Mouse (Mus musculus): Measurements from ENCODE around the gene Rnf181.

Rnf181 gene

DNA sequence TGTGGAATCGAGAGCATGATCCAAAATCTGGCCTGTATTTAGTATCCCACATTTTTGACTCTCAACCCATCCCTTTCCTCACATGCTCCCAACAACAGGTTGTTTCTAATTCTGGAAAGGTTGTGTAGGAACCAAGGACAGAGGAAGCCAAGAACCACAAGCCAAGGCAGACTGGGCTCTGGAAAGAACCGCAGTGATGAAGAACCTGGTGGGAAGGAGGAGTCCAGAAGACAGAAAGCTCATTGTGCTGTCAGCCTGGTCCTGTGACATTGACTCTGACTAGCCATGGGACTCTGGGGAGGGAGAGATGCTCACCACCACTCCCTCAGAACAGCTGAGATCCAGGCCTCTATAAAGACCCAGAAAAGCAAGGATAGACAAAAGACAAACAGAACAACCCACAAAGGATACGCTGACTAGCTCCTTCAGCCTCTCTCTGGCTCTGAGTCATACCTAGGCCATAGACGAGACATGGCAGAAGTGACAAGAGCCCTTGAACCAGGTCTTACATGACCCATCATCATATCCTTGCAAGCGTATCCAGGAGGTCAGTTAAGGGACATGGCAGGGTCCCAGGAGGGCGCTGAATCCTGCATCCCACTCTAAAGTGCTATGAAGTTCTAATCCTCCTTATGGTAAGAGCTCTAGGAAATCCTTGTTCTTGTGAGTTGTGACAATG is 16.5 kb upstream of the Rnf181 start:
- DNase-seq: no peak

- DNase-seq: no peak
These were observed 15.7 kb upstream of the Rnf181 start for GRCm38 (mm10) chr6:72382494-72382893.

- peak; percentile 84 for DNase-seq
These were observed 13.5 kb upstream of the Rnf181 start, which contains the start of gene Vamp5 for GRCm38 (mm10) chr6:72380131-72380770. Gene Vamp5, minus strand, starts transcription at chr6:72380468.

- no peak for DNase-seq
These were observed 12.8 kb upstream of the Rnf181 start for GRCm38 (mm10) chr6:72379377-72380130.

DNA sequence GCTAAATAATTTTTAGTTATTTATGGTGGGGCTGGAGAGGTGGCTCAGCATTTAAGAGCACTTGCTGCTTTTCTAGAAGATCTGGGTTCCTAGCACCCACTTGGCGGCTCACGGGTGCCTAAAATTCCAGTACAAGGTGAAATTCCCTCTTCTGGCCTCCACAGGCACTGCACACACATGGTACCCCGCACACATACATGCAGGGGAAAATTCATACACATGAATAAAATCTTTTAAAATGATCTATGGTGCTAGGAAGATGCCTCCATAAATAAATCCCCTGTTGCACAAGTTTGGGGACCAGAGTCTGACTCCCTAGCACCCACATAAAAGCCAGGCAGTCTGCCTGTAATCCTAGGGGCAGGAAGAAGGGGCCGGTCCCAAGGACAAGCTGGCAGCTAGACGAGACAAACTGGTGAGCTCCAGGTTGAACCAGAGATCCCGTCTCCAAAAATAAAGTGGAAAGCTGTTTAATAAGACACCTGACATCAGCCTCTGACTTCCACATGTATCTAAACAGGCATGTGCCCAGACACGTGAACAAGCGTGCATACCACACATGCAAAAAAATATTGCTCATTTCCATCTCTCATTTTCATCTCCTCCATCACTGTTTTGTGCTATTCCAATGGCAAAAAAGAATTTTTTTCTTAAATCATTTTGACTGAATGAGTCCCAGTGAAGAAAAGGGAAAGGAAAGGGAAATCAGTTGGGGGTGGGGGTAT is 11.9 kb upstream of the Rnf181 start:
- no peak for DNase-seq

GRCm38 (mm10) chr6:72374820-72375563 is 8.2 kb upstream of the Rnf181 start:
- no peak for DNase-seq

- no peak for DNase-seq
These were observed 7.5 kb upstream of the Rnf181 start for GRCm38 (mm10) chr6:72374206-72374605.

DNA sequence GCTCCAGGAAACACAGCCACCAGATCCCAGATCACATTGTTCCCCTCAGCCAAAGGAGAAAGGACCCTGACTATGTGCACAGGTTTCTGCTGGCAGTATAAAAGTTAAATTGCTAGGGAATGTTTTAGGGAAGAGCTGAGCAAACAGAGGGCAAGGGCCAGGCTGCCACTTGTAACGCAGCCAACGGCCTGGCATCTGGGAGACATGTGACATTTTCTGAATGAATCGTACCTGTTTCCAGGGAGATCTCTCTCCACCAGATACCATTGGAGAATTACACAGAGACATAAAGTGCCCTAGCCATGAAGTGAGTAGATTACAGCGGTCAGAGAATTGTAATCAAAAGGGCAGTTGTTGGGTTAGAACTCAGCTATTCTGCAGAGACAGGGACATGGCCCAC is 6.4 kb upstream of the Rnf181 start:
- no peak for DNase-seq

GRCm38 (mm10) chr6:72371571-72371970 is 4.8 kb upstream of the Rnf181 start:
- no peak for DNase-seq

- no peak for DNase-seq
These were observed 4.4 kb upstream of the Rnf181 start for GRCm38 (mm10) chr6:72371147-72371546.

DNA sequence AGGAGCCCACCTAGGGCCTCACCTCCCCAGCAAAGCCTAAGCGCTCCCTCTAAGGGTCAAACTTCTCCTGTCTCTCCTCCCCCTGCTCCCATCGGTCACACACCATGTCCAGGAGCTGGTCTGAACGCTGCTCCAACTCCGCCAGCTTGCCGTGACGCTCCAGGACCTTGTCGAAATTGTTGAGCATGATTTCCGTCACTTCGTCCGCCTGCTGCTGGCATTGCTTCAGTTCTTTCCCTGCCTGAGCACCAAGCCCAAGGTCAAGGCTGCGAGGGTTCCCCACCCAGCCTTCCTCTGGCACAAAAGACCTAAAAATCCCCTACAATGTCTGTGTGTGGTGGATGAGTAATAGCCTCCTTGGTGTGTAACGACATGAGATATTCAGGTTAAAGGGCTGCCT is 3.3 kb upstream of the Rnf181 start:
- DNase-seq: no peak

- DNase-seq: no peak
These were observed 2.8 kb upstream of the Rnf181 start for GRCm38 (mm10) chr6:72369557-72369956.

DNA sequence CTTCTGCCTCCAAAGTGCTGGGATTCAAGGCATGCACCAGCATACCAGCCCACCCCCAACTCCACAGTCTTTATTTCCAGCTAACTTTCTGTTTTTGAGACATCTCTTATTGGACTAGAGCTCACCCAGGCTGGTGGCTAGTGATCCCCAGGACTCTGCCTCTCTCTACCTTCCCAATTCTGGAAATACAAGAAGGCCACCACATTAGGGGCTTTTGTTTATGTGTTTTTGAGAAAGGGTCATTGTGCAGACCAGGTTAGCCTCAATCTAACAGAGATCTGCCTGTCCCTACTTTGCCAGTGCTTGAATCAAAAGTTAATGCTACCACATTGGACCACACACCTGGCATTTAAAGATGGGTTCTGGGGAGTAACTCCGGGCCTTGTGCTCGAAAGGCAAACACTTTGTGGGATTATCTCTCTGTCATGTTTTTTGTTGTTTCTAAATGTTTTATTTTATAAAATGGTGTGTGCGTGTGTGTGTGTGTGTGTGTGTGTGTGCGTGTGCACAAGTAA is 761 bp upstream of the Rnf181 start:
- no peak for DNase-seq

DNA sequence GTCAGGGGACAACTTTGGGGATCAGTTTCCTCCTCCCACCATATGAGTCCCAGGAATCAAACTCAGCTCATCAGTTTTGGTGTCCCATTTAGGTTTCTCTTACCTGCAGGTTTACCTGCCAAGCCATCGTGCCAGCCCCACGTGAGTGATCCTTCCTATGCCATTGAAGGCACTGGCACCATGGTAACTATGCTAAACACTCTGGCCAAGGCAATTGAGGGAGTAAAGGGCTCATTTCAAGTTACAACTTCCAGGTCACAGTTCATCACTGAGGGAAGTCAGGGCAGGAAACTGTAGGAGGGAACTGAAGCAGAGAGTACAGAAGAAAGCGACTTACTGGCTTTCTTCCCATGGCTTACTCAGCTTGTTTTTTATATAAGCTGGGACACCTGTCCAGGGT is 452 bp downstream of the Rnf181 start:
- DNase-seq: no peak

DNA sequence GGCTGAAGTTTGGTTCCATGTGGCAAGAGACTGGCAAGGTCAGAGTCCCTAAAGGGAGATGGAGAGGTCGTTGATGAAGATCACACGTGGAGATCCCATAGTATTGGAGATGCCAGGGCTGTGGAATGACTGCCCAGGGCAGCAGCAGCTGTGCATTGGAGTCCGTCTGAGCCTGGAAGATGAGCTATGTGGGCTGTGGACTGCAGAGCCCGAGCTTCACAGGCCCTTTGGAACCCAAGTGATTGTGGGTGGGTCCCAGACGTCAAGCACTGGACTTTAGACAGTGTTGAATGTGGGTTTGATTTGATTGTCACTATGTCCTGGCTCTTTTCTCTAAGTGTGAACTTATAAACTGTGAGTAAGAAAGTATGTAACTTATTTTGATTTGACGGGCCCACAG is 1.8 kb downstream of the Rnf181 start:
- DNase-seq: no peak

DNA sequence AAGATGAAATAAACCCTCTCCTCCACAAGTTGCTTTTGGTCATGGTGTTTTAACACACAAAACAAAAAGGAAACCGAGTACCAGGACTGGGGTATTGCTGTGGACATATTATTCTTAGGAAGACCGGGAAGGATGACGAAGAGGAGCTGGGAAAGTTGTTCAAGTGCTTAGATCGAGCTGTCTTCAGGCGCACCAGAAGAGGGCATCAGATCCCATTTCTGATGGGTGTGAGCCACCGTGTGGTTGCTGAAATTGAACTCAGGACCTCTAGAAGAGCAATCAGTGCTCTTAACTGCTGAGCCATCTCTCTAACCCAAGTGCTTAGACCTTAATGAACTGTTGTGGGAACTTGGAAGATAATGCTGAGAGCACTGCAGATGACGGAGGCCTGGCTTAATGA is 2.7 kb downstream of the Rnf181 start:
- DNase-seq: no peak

GRCm38 (mm10) chr6:72362132-72363028 is 4.4 kb downstream of the Rnf181 start:
- DNase-seq: peak; percentile 98

GRCm38 (mm10) chr6:72361121-72361551 is 5.6 kb downstream of the Rnf181 start:
- no peak for DNase-seq

DNA sequence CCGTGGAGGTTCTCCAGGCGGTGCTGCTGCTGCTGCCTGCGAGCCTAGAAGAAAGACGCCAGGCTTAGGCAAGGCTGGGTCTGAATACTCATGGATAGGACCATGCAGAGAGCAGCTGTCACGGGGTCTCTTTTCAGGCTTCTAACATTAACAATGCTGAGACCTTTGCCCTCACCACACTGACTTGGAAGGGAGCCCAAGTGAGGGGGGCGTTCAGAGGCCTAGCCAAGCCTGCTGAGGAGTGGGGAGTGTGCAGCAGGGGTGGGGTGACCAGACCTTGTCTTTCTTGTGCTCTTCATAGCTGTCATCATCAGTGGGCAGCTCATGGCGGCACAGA is 6.2 kb downstream of the Rnf181 start:
- DNase-seq: peak; percentile 79

- DNase-seq: peak; percentile 63
These were observed 6.7 kb downstream of the Rnf181 start for GRCm38 (mm10) chr6:72359891-72360598.

GRCm38 (mm10) chr6:72359343-72359742 is 7.4 kb downstream of the Rnf181 start:
- no peak for DNase-seq

Data from kidney, adult 11 months (tissue).